Mouse (Mus musculus) heart, postnatal 25 days (tissue): ENCODE results near the gene Fry. TPM values are rescaled to one million over a fixed set of nuclear protein-coding genes. Genes with fewer than 3 reads are reported as not detected.
A peak's percentile ranks its signal among the peaks of the same experiment; 100 is the strongest.
"Not testable (repeated sequence)": the region's sequence is repeated elsewhere in the genome, so short reads cannot be mapped to it uniquely, and the experiment has no call there.

Experiments used
- DNase-seq: peaks from one replicate; pipeline ENCODE4 v3.0.0; 2022; ENCODE audit warnings: low spot score
- intact Hi-C: fragments of 180-260 bp; cut with DNase I; formaldehyde crosslinking; loops from one replicate; pipeline ENCODE4 v1.15.1; 2025
- total RNA-seq, 2 experiments: library from RNA; stranded (reverse); gene quantifications; 2 replicates each; pipeline ENCODE4 v1.2.3; 2021

Fry gene
- total RNA-seq, 2 experiments from 2014 or later, result 120 to 150 TPM

- intact Hi-C loops, result no loop called here
- no peak for DNase-seq
These were observed 346.8 kb downstream of the Fry start for GRCm38 (mm10) chr5:150465218-150465617.

- intact Hi-C loops, result no loop called here
These were observed 347.7 kb downstream of the Fry start for GRCm38 (mm10) chr5:150466132-150466531.

GRCm38 (mm10) chr5:150468431-150468830 lies 350.0 kb downstream of the Fry start:
- intact Hi-C loops, result no loop called here
- DNase-seq, result peak; percentile 35

More at GRCm38 (mm10) chr5:150466132-150466531, 347.7 kb downstream of the Fry start:
- peak; percentile 91 for DNase-seq

- DNase-seq, result no peak
- intact Hi-C loops, result no loop called here
These were observed 358.9 kb downstream of the Fry start for GRCm38 (mm10) chr5:150477364-150477763.

- intact Hi-C loops, result no loop called here
These were observed 360.2 kb downstream of the Fry start for GRCm38 (mm10) chr5:150478612-150479011.

GRCm38 (mm10) chr5:150485198-150485597 lies 366.8 kb downstream of the Fry start:
- no peak for DNase-seq
- intact Hi-C loops, result loop anchor here (2.0 kb wide), 1 partner anchor 44 kb away; no protein-coding TSS in a partner anchor

More at GRCm38 (mm10) chr5:150478612-150479011, 360.2 kb downstream of the Fry start:
- DNase-seq, result no peak

- DNase-seq, result no peak
- intact Hi-C loops, result no loop called here
These were observed 371.8 kb downstream of the Fry start for GRCm38 (mm10) chr5:150490285-150490684.

- intact Hi-C loops, result no loop called here
- no peak for DNase-seq
These were observed 372.4 kb downstream of the Fry start for GRCm38 (mm10) chr5:150490821-150491220.

- DNase-seq, intact Hi-C loops: not testable (repeated sequence)
These were observed 373.2 kb downstream of the Fry start for GRCm38 (mm10) chr5:150491573-150492173.

- intact Hi-C loops, result loop anchor here (2.0 kb wide), 1 partner anchor 55 kb away; no protein-coding TSS in a partner anchor
- no peak for DNase-seq
These were observed 377.3 kb downstream of the Fry start for GRCm38 (mm10) chr5:150495792-150496191.

GRCm38 (mm10) chr5:150510451-150511225 lies 392.2 kb downstream of the Fry start:
- intact Hi-C loops, result no loop called here
- no peak for DNase-seq

- DNase-seq, result no peak
- intact Hi-C loops, result no loop called here
These were observed 394.8 kb downstream of the Fry start for GRCm38 (mm10) chr5:150513264-150513663.

GRCm38 (mm10) chr5:150514027-150514426 lies 395.6 kb downstream of the Fry start:
- DNase-seq, result no peak
- intact Hi-C loops, result no loop called here

- no peak for DNase-seq
- intact Hi-C loops, result no loop called here
These were observed 399.6 kb downstream of the Fry start, which contains the start of gene Zar1l for GRCm38 (mm10) chr5:150518064-150518463. Gene Zar1l (minus strand): TSS chr5:150518164.

GRCm38 (mm10) chr5:150519551-150519950 lies 401.1 kb downstream of the Fry start:
- no peak for DNase-seq
- intact Hi-C loops, result no loop called here

GRCm38 (mm10) chr5:150521937-150522866 lies 403.8 kb downstream of the Fry start, which contains the start of gene Brca2:
Gene Brca2 (plus strand): TSS chr5:150522630.
- peak; percentile 76 for DNase-seq
- intact Hi-C loops, result loop anchor here (2.0 to 5.0 kb wide), 2 partner anchors 149 to 845 kb away; no protein-coding TSS in a partner anchor

- intact Hi-C loops, result loop anchor here (2.0 to 5.0 kb wide), 2 partner anchors 148 to 844 kb away; no protein-coding TSS in a partner anchor
- DNase-seq, result no peak
These were observed 404.4 kb downstream of the Fry start for GRCm38 (mm10) chr5:150522867-150523234.

GRCm38 (mm10) chr5:150525239-150525638 lies 406.8 kb downstream of the Fry start:
- intact Hi-C loops, result no loop called here
- DNase-seq, result no peak

GRCm38 (mm10) chr5:150541302-150541701 lies 422.9 kb downstream of the Fry start:
- no peak for DNase-seq
- intact Hi-C loops, result no loop called here

- intact Hi-C loops, result no loop called here
- no peak for DNase-seq
These were observed 424.7 kb downstream of the Fry start for GRCm38 (mm10) chr5:150543184-150543583.
